Mouse (Mus musculus) T-helper 17 cell (primary cell): ENCODE measurements at regions not wholly inside any gene's neighbourhood (a gene's known extent, or its start where the extent isn't known, plus 50 kb on each side); places are given as distances from the start of the nearest gene placed in this dataset.

Experiments
- in situ Hi-C, 2 experiments: fragments of 300-600 bp; cut with MboI, MseI; formaldehyde crosslinking; loops; 1 replicate in 1 of 2; 2 replicates in 1 of 2; pipeline ENCODE4 v1.15.1; 2025; ENCODE audit warnings: high pct_unique_total_duplicates in 2 of 2

GRCm38 (mm10) chr7:63313096-63313495, 100.7 kb upstream of the Chrna7 start:
- in situ Hi-C loops = no loop called here

- in situ Hi-C loops = no loop called here
These were observed 107.2 kb upstream of the Chrna7 start for GRCm38 (mm10) chr7:63319594-63319993.

GRCm38 (mm10) chr7:63321171-63321570, 108.8 kb upstream of the Chrna7 start:
- in situ Hi-C loops = loop anchor here (5.0 to 10.0 kb wide), 3 partner anchors 346 to 399 kb away; no protein-coding TSS in a partner anchor

- in situ Hi-C loops = loop anchor here (5.0 to 10.0 kb wide), 3 partner anchors 345 to 400 kb away; no protein-coding TSS in a partner anchor
These were observed 109.8 kb upstream of the Chrna7 start for GRCm38 (mm10) chr7:63321951-63322710.

GRCm38 (mm10) chr7:63335146-63335545, 109.4 kb upstream of the Otud7a start:
- in situ Hi-C loops = no loop called here

GRCm38 (mm10) chr7:63336072-63336471, 108.5 kb upstream of the Otud7a start:
- in situ Hi-C loops = no loop called here

- in situ Hi-C loops = loop anchor here in 1 of 2 experiments (10.0 kb wide), 1 partner anchor 313 kb away; no protein-coding TSS in a partner anchor
These were observed 102.8 kb upstream of the Otud7a start for GRCm38 (mm10) chr7:63341716-63342115.

GRCm38 (mm10) chr7:63345671-63346392, 98.7 kb upstream of the Otud7a start:
- in situ Hi-C loops = loop anchor here in 1 of 2 experiments (10.0 kb wide), 1 partner anchor 309 kb away; no protein-coding TSS in a partner anchor

GRCm38 (mm10) chr7:63346393-63346730, 98.2 kb upstream of the Otud7a start:
- in situ Hi-C loops = loop anchor here in 1 of 2 experiments (10.0 kb wide), 1 partner anchor 308 kb away; no protein-coding TSS in a partner anchor
